Mouse (Mus musculus): ENCODE results near the gene Ap1b1.
"Not testable (repeated sequence)": the region's sequence is repeated elsewhere in the genome, so short reads cannot be mapped to it uniquely, and the experiment has no call there.

- not testable (repeated sequence) for TF ChIP-seq CTCF (IDR thresholded peaks at IDR 0.05; ENCODE audit: control insufficient read depth, insufficient read depth, insufficient replicate concordance, low read depth, low read length); POLR2A (IDR thresholded peaks at IDR 0.05; ENCODE audit: control insufficient read depth, low read depth, low read length)
Observed at GRCm38 (mm10) chr11:5076843-5077242, 90.2 kb downstream of the Ap1b1 start.

All from testis, adult 2 months (tissue).